Mouse (Mus musculus): ENCODE results near the gene Cnbd2.

Cnbd2 gene

GRCm38 (mm10) chr2:156311841-156312291, 233 bp upstream of the Cnbd2 start:
- DNase-seq = peak; percentile 70

- DNase-seq = peak; percentile 5
These were observed 1.1 kb downstream of the Cnbd2 start for GRCm38 (mm10) chr2:156313153-156313552.

- DNase-seq = no peak
These were observed 2.7 kb downstream of the Cnbd2 start for GRCm38 (mm10) chr2:156314811-156315210.

- no peak for DNase-seq
These were observed 6.4 kb downstream of the Cnbd2 start for GRCm38 (mm10) chr2:156318491-156318890.

- no peak for DNase-seq
These were observed 9.4 kb downstream of the Cnbd2 start for GRCm38 (mm10) chr2:156321538-156321937.

GRCm38 (mm10) chr2:156324116-156324588, 12.1 kb downstream of the Cnbd2 start:
- DNase-seq = no peak

- no peak for DNase-seq
These were observed 12.6 kb downstream of the Cnbd2 start for GRCm38 (mm10) chr2:156324681-156325080.

GRCm38 (mm10) chr2:156330681-156331080, 18.6 kb downstream of the Cnbd2 start:
- DNase-seq = no peak

- DNase-seq = no peak
These were observed 19.4 kb downstream of the Cnbd2 start for GRCm38 (mm10) chr2:156331446-156331965.

- no peak for DNase-seq
These were observed 28.0 kb downstream of the Cnbd2 start for GRCm38 (mm10) chr2:156340078-156340477.

GRCm38 (mm10) chr2:156344775-156345532, 32.9 kb downstream of the Cnbd2 start:
- no peak for DNase-seq

GRCm38 (mm10) chr2:156348812-156349211, 36.7 kb downstream of the Cnbd2 start:
- DNase-seq = no peak

GRCm38 (mm10) chr2:156349286-156349848, 37.3 kb downstream of the Cnbd2 start:
- DNase-seq = no peak

- DNase-seq = no peak
These were observed 39.1 kb downstream of the Cnbd2 start for GRCm38 (mm10) chr2:156351243-156351642.

GRCm38 (mm10) chr2:156352413-156353165, 40.5 kb downstream of the Cnbd2 start:
- DNase-seq = no peak

- DNase-seq = no peak
These were observed 41.2 kb downstream of the Cnbd2 start for GRCm38 (mm10) chr2:156353265-156353692.

- no peak for DNase-seq
These were observed 43.9 kb downstream of the Cnbd2 start for GRCm38 (mm10) chr2:156356031-156356430.

- no peak for DNase-seq
These were observed 56.4 kb downstream of the Cnbd2 start for GRCm38 (mm10) chr2:156368465-156368864.

GRCm38 (mm10) chr2:156370896-156371295, 58.8 kb downstream of the Cnbd2 start:
- no peak for DNase-seq

- no peak for DNase-seq
These were observed 64.9 kb downstream of the Cnbd2 start for GRCm38 (mm10) chr2:156376956-156377355.

- DNase-seq = no peak
These were observed 67.8 kb downstream of the Cnbd2 start for GRCm38 (mm10) chr2:156379929-156380328.

GRCm38 (mm10) chr2:156381350-156381749, 69.3 kb downstream of the Cnbd2 start:
- DNase-seq = no peak

- peak; percentile 76 for DNase-seq
These were observed 80.5 kb downstream of the Cnbd2 start for GRCm38 (mm10) chr2:156392461-156393154.
